Mouse (Mus musculus): ENCODE results near the gene Kcnq4. TPM values are rescaled to one million over a fixed set of nuclear protein-coding genes. Genes with fewer than 3 reads are reported as not detected.

Gene Kcnq4
- polyA plus RNA-seq, 1 experiment = 7.4 TPM

GRCm38 (mm10) chr4:120675640-120676039, 72.8 kb downstream of the Kcnq4 start:
- DNase-seq (ENCODE audit: extremely low spot score in 1 of 2, low spot score in 1 of 2) = no peak

DNA sequence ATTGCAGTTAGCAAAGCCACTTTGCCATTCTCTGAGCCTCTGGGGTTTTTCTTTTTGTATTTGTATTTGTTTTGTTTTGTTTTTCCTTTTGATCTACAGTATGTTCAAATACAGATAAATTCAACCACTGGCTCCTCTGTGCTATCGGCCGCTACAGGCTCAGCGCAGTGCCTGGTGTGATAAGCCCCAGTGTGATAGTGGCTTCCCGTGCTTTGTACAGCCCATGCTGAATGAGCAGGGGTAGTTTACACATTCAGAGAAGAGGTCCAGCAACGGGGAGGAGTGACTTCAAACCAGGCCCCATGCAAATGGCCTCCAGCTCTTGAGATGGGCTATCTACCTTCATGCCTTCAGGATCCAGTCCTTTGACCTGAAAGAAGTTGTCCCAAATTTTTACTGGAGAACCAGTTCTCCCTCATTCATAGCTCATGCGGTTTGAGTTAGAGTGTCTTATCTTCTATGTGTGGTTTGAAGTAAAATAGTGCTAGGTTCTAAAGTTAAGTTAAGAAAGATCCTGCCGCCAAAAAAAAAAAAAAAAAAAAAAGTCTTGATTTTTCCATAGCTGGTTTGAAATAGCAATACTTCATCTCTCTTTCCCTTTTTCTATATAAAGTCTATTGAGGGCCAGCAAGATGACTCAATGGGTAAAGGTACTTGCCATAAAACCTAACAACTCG, 73.5 kb downstream of the Kcnq4 start:
- no peak for DNase-seq (ENCODE audit: extremely low spot score in 1 of 2, low spot score in 1 of 2)

- no peak for DNase-seq (ENCODE audit: extremely low spot score in 1 of 2, low spot score in 1 of 2)
Measured at GRCm38 (mm10) chr4:120673606-120674005, 74.8 kb downstream of the Kcnq4 start.

DNA sequence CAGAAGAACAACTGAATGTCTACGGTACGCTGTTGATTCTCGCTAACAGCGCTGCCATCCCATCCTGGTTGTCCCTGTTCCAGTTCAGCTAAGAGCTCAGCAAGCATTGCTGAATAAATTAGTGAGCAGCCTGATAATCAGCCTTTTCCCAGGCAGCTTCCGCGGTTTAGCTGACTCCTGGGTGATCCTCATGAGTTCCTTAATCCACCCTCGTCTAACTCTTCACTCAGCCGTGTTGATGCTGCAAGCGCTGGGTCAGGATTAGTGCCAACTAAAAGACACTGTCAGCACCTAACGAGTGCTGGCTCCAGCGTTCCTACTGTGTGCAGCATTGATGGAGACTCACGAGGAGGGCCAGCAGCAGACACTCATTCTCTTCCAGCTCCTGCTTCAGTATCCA, 77.4 kb downstream of the Kcnq4 start:
- DNase-seq (ENCODE audit: extremely low spot score in 1 of 2, low spot score in 1 of 2) = no peak

DNA sequence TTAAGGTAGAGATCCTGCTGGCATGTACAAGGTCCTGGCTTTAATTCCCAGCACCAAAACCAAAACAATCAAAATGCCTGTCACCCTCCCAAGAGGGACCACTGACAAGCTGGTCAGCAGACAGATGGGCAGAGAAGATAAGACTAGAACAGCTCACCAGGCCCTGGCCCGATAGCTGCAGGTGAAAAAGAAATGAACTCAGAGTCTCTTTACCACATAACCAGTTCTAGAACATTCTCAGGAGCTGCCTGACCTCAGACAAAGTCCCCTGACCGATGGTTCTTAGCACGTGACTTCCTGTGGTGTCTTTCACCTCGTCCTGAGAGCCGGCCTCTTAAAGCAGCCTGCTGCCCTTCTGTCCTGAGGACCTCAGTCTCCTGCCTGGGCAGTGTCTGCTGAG, 78.8 kb downstream of the Kcnq4 start:
- no peak for DNase-seq (ENCODE audit: extremely low spot score in 1 of 2, low spot score in 1 of 2)

DNA sequence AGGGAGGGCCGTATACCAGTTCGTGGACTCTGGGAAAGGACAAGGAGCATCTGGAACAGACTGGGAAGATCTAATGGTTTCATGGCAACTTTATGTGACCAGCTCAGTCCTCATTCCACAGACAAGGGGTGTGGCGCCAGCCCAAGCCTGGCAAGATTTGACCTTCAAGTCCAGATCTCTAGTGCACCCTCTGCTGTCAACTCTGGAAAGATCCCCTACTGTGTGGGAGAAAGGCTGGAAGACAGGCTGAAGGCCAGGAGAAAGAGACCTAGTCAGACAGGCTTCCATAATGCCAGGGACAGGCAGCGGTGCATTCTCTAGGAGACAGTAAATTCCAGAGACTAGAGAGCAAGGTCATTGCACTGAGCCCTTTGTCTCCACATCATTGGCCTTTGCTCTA, 79.9 kb downstream of the Kcnq4 start:
- DNase-seq (ENCODE audit: extremely low spot score in 1 of 2, low spot score in 1 of 2) = no peak

GRCm38 (mm10) chr4:120667555-120667954, 80.9 kb downstream of the Kcnq4 start:
- no peak for DNase-seq (ENCODE audit: extremely low spot score in 1 of 2, low spot score in 1 of 2)

- DNase-seq (ENCODE audit: extremely low spot score in 1 of 2, low spot score in 1 of 2) = peak in 1 of 2 experiments; percentile 44
Measured at GRCm38 (mm10) chr4:120667045-120667501, 81.3 kb downstream of the Kcnq4 start.

GRCm38 (mm10) chr4:120666358-120667024, 81.9 kb downstream of the Kcnq4 start, which contains the start of gene Cited4:
Gene Cited4 (plus strand): TSS chr4:120666572.
- peak; percentile 76 to 88 for DNase-seq (ENCODE audit: extremely low spot score in 1 of 2, low spot score in 1 of 2)

GRCm38 (mm10) chr4:120665782-120666181, 82.6 kb downstream of the Kcnq4 start:
- no peak for DNase-seq (ENCODE audit: extremely low spot score in 1 of 2, low spot score in 1 of 2)

DNA sequence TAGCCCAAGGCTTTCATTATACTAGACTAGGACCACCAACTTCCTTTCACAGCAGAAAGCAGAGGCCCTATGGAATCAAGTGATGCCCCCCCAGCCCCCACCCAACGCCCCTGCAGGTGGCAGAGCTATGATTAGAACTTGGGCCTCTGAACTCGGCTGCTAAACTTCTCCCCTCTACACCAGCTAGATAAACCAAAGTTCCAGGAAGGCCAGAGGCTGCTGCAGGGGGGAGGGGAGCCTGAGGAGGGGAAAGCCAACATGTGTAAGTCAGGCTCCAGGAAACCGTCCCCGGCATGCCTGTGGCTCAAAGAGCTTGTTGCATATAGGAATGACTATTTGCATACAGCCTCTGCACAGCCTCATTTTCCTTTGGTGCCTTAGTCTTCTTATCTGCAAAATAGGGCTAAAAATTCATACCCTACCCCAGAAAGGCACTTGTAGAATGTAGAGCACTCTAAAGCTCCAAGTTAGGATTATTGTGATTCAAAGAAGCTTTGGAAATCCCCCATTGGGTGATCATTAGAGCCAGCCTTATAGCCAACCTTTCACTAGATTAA, 83.2 kb downstream of the Kcnq4 start:
- DNase-seq (ENCODE audit: extremely low spot score in 1 of 2, low spot score in 1 of 2) = no peak

- DNase-seq (ENCODE audit: extremely low spot score in 1 of 2, low spot score in 1 of 2) = no peak
Measured at GRCm38 (mm10) chr4:120664601-120665000, 83.8 kb downstream of the Kcnq4 start.

DNA sequence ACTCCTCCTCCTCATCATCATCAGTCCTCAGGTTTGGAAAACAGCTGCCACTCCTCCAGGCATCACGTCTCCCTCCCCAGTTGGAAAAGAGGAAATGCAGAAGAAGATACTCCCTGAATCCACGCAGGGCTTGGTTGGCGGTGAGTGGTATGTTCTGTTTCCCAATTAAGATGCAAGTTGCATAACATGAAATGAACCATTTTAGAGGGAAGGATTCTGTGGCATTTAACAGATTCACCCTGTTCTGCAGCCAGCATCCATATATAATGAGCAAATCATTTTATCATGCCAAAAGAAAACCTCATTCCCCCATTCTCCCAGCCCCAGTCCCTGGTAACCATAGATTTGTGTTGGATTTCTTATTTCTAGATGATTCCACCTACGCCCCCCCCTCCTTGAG, 87.9 kb downstream of the Kcnq4 start:
- DNase-seq (ENCODE audit: extremely low spot score in 1 of 2, low spot score in 1 of 2) = peak; percentile 84 to 85

DNA sequence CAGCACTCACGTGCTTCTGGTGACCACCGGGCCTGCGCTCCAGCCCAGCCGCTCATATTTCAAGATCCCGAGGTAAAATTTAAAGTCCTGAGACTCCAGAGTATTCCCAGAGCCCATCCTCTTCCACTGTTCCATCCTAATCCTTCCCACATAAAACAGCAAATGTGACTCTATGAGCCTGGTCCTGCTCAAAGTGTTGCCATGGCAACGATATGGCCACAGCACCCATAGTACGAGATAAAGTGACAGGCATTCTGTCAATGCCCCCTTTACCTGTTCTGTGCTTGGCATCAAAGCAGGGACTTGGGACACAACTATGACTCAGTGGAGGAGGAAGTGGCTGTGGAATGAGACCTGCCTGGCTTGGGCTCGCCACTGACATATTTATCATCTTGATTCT, 92.5 kb downstream of the Kcnq4 start:
- DNase-seq (ENCODE audit: extremely low spot score in 1 of 2, low spot score in 1 of 2) = no peak

DNA sequence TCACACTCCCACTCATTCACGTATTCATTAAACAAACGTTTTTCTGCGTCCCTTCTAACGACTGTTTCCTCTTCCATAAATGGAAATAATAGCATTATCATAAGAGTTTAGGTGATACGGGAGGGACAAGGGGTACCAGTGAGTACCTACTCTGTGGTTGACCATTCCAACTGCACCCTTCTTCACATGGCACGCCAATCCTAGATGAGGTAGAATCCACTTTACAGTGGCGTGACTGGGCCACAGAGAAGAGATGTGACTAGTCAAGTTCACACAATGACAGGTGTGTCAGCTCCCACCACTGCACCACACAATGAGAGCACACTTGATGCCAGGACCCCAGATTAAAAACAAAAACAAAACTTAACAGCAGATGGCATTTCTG, 98.2 kb downstream of the Kcnq4 start:
- DNase-seq (ENCODE audit: extremely low spot score in 1 of 2, low spot score in 1 of 2) = no peak

DNA sequence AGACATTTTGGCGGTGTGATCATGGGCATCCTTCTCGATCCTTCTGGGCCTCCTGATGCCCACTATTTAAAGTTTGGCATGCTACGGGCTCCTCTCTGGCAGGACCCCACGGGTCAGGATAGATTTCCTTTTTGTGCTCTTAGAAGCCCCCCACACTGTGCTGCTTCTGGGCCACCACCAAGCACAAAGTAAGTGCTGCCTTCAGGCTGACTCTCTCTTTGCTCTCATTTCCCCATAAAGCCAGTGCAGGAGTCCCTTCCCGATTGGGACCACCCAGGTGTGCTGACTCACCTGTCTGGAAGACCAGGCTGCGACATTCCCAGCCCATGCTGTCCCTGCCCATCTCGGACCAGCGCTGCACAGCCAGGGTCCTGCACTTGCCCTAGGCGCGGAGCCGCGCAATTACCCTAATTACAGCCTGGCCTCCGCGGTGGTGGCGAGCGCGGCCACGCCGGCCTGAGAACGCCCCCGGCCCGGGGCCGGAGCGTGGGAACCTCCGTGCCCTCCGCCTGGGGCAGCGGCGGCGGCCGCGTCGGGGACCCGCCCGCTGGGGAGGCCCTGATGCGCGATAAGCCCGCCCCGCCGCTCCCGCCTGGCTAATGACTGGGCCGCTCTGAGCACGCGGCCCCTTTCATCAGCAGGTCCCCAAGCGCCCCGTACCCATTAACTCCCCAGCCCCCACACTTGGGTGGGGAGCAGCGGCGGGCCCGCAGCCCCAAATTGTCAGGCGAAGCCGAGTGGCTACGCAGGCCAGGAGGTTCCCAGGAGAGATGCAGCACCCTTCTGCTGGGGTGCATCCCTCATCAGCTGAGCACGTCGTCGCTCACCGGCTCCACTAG, 98.8 kb downstream of the Kcnq4 start:
- peak in 1 of 2 experiments; percentile 52 for DNase-seq (ENCODE audit: extremely low spot score in 1 of 2, low spot score in 1 of 2)

Other genes with a start within 250 kb of the Kcnq4 start
- gene Slfnl1, start 216.4 kb downstream of the Kcnq4 start, polyA plus RNA-seq (2012; rRNA removed) = 0.11 and 0.14 TPM in 2 replicates
- gene Ctps, start 178.3 kb downstream of the Kcnq4 start, polyA plus RNA-seq (2012; rRNA removed) = 27.9 and 29.8 TPM in 2 replicates
- gene Gm8439, start 159.9 kb downstream of the Kcnq4 start, polyA plus RNA-seq (2012; rRNA removed) = not detected in 2 replicates
- 9.2 and 14.8 TPM in 2 replicates for gene Cited4, start 82.0 kb downstream of the Kcnq4 start, polyA plus RNA-seq (2012; rRNA removed)
- 107 and 119 TPM in 2 replicates for gene Nfyc, start 83.0 kb upstream of the Kcnq4 start, polyA plus RNA-seq (2012; rRNA removed)
- gene Rims3, start 106.2 kb upstream of the Kcnq4 start, polyA plus RNA-seq (2012; rRNA removed) = 56.3 and 62.0 TPM in 2 replicates
- gene Exo5, start 176.4 kb upstream of the Kcnq4 start, polyA plus RNA-seq (2012; rRNA removed) = 11.3 and 12.7 TPM in 2 replicates
- gene Zfp69, start 203.1 kb upstream of the Kcnq4 start, polyA plus RNA-seq (2012; rRNA removed) = 1.7 and 2.0 TPM in 2 replicates